Mouse (Mus musculus) adrenal gland, adult (tissue): ENCODE results near the gene Gpalpp1.
A peak's percentile ranks its signal among the peaks of the same experiment; 100 is the strongest.

ENCODE experiments used
- DNase-seq, 2 experiments: peaks; one replicate each; pipeline ENCODE4 v3.0.0; 2022 to 2023; ENCODE audit warnings: low spot score in 1 of 2; ENCODE audit not compliant: inconsistent age in 2 of 2

Gpalpp1 gene

GRCm38 (mm10) chr14:76115744-76116143 lies 5.2 kb upstream of the Gpalpp1 start:
- no peak for DNase-seq

GRCm38 (mm10) chr14:76099543-76099942 lies 11.0 kb downstream of the Gpalpp1 start:
- DNase-seq, result peak in 1 of 2 experiments; percentile 56

- DNase-seq, result no peak
These were observed 12.7 kb downstream of the Gpalpp1 start for GRCm38 (mm10) chr14:76097815-76098214.

GRCm38 (mm10) chr14:76097244-76097643 lies 13.3 kb downstream of the Gpalpp1 start:
- no peak for DNase-seq

- DNase-seq, result no peak
These were observed 26.4 kb downstream of the Gpalpp1 start for GRCm38 (mm10) chr14:76084188-76084587.

- no peak for DNase-seq
These were observed 28.4 kb downstream of the Gpalpp1 start for GRCm38 (mm10) chr14:76082086-76082636.

GRCm38 (mm10) chr14:76081451-76081850 lies 29.1 kb downstream of the Gpalpp1 start:
- DNase-seq, result peak in 1 of 2 experiments; percentile 40

- peak; percentile 36 to 81 for DNase-seq
These were observed 33.5 kb downstream of the Gpalpp1 start for GRCm38 (mm10) chr14:76077088-76077491.

- no peak for DNase-seq
These were observed 34.0 kb downstream of the Gpalpp1 start for GRCm38 (mm10) chr14:76076602-76077001.

- DNase-seq, result no peak
These were observed 34.8 kb downstream of the Gpalpp1 start for GRCm38 (mm10) chr14:76075721-76076120.

GRCm38 (mm10) chr14:76074206-76074605 lies 36.4 kb downstream of the Gpalpp1 start:
- DNase-seq, result peak; percentile 50 to 78

- peak; percentile 21 to 43 for DNase-seq
These were observed 37.9 kb downstream of the Gpalpp1 start for GRCm38 (mm10) chr14:76072626-76073025.

- DNase-seq, result no peak
These were observed 41.3 kb downstream of the Gpalpp1 start for GRCm38 (mm10) chr14:76069296-76069695.

- DNase-seq, result no peak
These were observed 42.3 kb downstream of the Gpalpp1 start for GRCm38 (mm10) chr14:76068296-76068695.

- DNase-seq, result no peak
These were observed 43.3 kb downstream of the Gpalpp1 start for GRCm38 (mm10) chr14:76067237-76067636.

- peak; percentile 25 to 78 for DNase-seq
These were observed 51.1 kb downstream of the Gpalpp1 start for GRCm38 (mm10) chr14:76059441-76059840.

GRCm38 (mm10) chr14:76053726-76054125 lies 56.8 kb downstream of the Gpalpp1 start:
- DNase-seq, result no peak

- no peak for DNase-seq
These were observed 58.6 kb downstream of the Gpalpp1 start for GRCm38 (mm10) chr14:76051966-76052365.

GRCm38 (mm10) chr14:76045767-76046166 lies 64.8 kb downstream of the Gpalpp1 start:
- DNase-seq, result no peak

GRCm38 (mm10) chr14:76044164-76044557 lies 66.4 kb downstream of the Gpalpp1 start:
- DNase-seq, result no peak

- no peak for DNase-seq
These were observed 67.1 kb downstream of the Gpalpp1 start for GRCm38 (mm10) chr14:76043251-76044163.
